12 mouse cellular contexts compared by ENCODE assay signal in genomic region chr13:117143828-117144227, GRCm38 (mm10).
DNase-seq lines count a peak whose midpoint lies in the region; ATAC-seq and TF ChIP-seq lines count a peak whose summit lies in the region.
"Had no signal": no experiment of that assay in that cellular context is flagged by ENCODE, and none has a peak within 500 bp of the region (broad histone marks: within the 10 kb centered on the region; RNA-seq: fewer than 3 reads in every experiment).

No protein-coding gene starts in this region.

- in situ Hi-C loops in Patski (cut with MboI; ENCODE audit: low pct_unique_long_range_greater_than_20kb): loop anchor here (5.0 to 25.0 kb wide), 2 partner anchors 117 to 207 kb away; partner anchors contain the start of gene Parp8

- no peaks in the 10 kb centered on the region for H3K79me3 ChIP-seq in C2C12 (ENCODE audit: low read depth)

- H3K27me3 ChIP-seq in C2C12 (ENCODE audit: control insufficient read depth, insufficient read depth, insufficient read length) (no peaks in the 10 kb centered on the region), Patski (no peaks in the 10 kb centered on the region)
- H3K27me3 ChIP-seq: heart, embryonic 13.5 days; megakaryocyte, embryonic 14.5 days; neural tube, embryonic 13.5 days had no signal

- no peak overlapping the region for H3K4me3 ChIP-seq in C2C12 (ENCODE audit: insufficient read depth, poor library complexity, severe bottlenecking)
- H3K4me3 ChIP-seq: heart, embryonic 13.5 days; megakaryocyte, embryonic 14.5 days; neural tube, embryonic 13.5 days had no signal

- POLR2A ChIA-PET in Patski (lab: Charles Lee): no interaction called here

- peak; percentile 91 for ATAC-seq in Patski
- ATAC-seq: inflammation-experienced regulatory T-cells, adult 6 months had no signal

- CTCF ChIA-PET in Patski (lab: Charles Lee): no interaction called here

- no peak overlapping the region for H3ac ChIP-seq in C2C12 (ENCODE audit: control insufficient read depth, insufficient read length, low read depth)

- TF ChIP-seq CTCF in C2C12 (IDR thresholded peaks at IDR 0.05; ENCODE audit: control insufficient read depth, insufficient read depth, insufficient read length) (no peak), Patski (IDR thresholded peaks at IDR 0.05) (no peak)

- H3K36me3 ChIP-seq in C2C12 (ENCODE audit: control insufficient read depth, insufficient read depth): no peaks in the 10 kb centered on the region
- H3K36me3 ChIP-seq: heart, embryonic 13.5 days; neural tube, embryonic 13.5 days had no signal

- no peaks in the 10 kb centered on the region for H3K79me2 ChIP-seq in C2C12 (ENCODE audit: control insufficient read depth, insufficient read depth)

- DNase-seq in layer of hippocampus, adult 11-12 months (ENCODE audit: low spot score): peak; percentile 8
- no peak for DNase-seq in layer of hippocampus, adult 9-10 months (ENCODE audit: low spot score)
- peak; percentile 75 for DNase-seq in Patski (ENCODE audit: low read depth, low spot score)
- DNase-seq in layer of hippocampus, adult 9-11 months: peak; percentile 16
- DNase-seq in neural tube, embryonic 10.5 days (ENCODE audit: extremely low spot score, low spot score): no peak
- DNase-seq in gastrocnemius, postnatal 10 days: no peak
- DNase-seq: spleen, adult 18-20 months had no signal

TF ChIP-seq in C2C12, 6 proteins besides CTCF, POLR2A, EP300 and RAD21:
- no peak for TF ChIP-seq CEBPB (IDR thresholded peaks at IDR 0.05; ENCODE audit: low read depth)
- peak; percentile 7 for TF ChIP-seq MYOD1 (IDR thresholded peaks at IDR 0.05; ENCODE audit: control insufficient read depth, insufficient read length, low read depth)

Comparison
In these comparisons a context has a peak if more than half of its experiments do, and no peak if none do; other contexts are left out.
1. DNase-seq: peak in layer of hippocampus, adult 11-12 months (single experiment), Patski (single experiment) and layer of hippocampus, adult 9-11 months (single experiment); none in layer of hippocampus, adult 9-10 months (single experiment), neural tube, embryonic 10.5 days (single experiment) and gastrocnemius, postnatal 10 days (single experiment).